Mouse (Mus musculus) c-Kit-positive CD71-positive TER-119-positive erythroid progenitor cells, embryonic 14.5 days (primary cell): ENCODE measurements around the gene Ptma.
"Not testable (repeated sequence)": the region's sequence is repeated elsewhere in the genome, so short reads cannot be mapped to it uniquely, and the experiment has no call there.

Experiments
- DNase-seq: peaks from one replicate; pipeline ENCODE4 v3.0.0-alpha.2; 2013; ENCODE audit warnings: low spot score

The Ptma gene

GRCm38 (mm10) chr1:86526116-86526788 is at the start of gene Ptma:
TSS of gene Ptma (plus strand) at chr1:86526726.
- DNase-seq: peak; percentile 95

- DNase-seq: no peak
Observed at GRCm38 (mm10) chr1:86477738-86478285, 48.7 kb upstream of the Ptma start.

- DNase-seq: peak; percentile 81
Observed at GRCm38 (mm10) chr1:86479099-86479825, 47.3 kb upstream of the Ptma start.

GRCm38 (mm10) chr1:86480288-86480687 is 46.2 kb upstream of the Ptma start:
- peak; percentile 56 for DNase-seq

GRCm38 (mm10) chr1:86480735-86481447 is 45.6 kb upstream of the Ptma start:
- DNase-seq: no peak

GRCm38 (mm10) chr1:86481468-86481867 is 45.1 kb upstream of the Ptma start:
- DNase-seq: no peak

- DNase-seq: no peak
Observed at GRCm38 (mm10) chr1:86482288-86482687, 44.2 kb upstream of the Ptma start.

- no peak for DNase-seq
Observed at GRCm38 (mm10) chr1:86482761-86483160, 43.8 kb upstream of the Ptma start.

GRCm38 (mm10) chr1:86485346-86485745 is 41.2 kb upstream of the Ptma start:
- DNase-seq: no peak

GRCm38 (mm10) chr1:86485858-86486257 is 40.7 kb upstream of the Ptma start:
- DNase-seq: not testable (repeated sequence)

- no peak for DNase-seq
Observed at GRCm38 (mm10) chr1:86486703-86487294, 39.7 kb upstream of the Ptma start.

- peak; percentile 99 for DNase-seq
Observed at GRCm38 (mm10) chr1:86487295-86487907, 39.1 kb upstream of the Ptma start.

- DNase-seq: no peak
Observed at GRCm38 (mm10) chr1:86487908-86488314, 38.6 kb upstream of the Ptma start.

- no peak for DNase-seq
Observed at GRCm38 (mm10) chr1:86488326-86488725, 38.2 kb upstream of the Ptma start.

GRCm38 (mm10) chr1:86488774-86489173 is 37.8 kb upstream of the Ptma start:
- DNase-seq: no peak

GRCm38 (mm10) chr1:86489901-86490300 is 36.6 kb upstream of the Ptma start:
- DNase-seq: no peak

- no peak for DNase-seq
Observed at GRCm38 (mm10) chr1:86490697-86491096, 35.8 kb upstream of the Ptma start.

- no peak for DNase-seq
Observed at GRCm38 (mm10) chr1:86491533-86492094, 34.9 kb upstream of the Ptma start.

GRCm38 (mm10) chr1:86492095-86493070 is 34.1 kb upstream of the Ptma start:
- no peak for DNase-seq

GRCm38 (mm10) chr1:86493783-86494182 is 32.7 kb upstream of the Ptma start:
- DNase-seq: no peak
